8 mouse cellular contexts compared by ENCODE assay signal in genomic region chr4:41731052-41731765, GRCm38 (mm10). TPM values are rescaled to one million over a fixed set of nuclear protein-coding genes. Genes with fewer than 3 reads are reported as not detected.
DNase-seq lines count a peak whose midpoint lies in the region; ATAC-seq and TF ChIP-seq lines count a peak whose summit lies in the region.

Gene Arid3c (minus strand): TSS chr4:41731142.

- TF ChIP-seq CTCF in gastrocnemius, adult 2 months (IDR thresholded peaks at IDR 0.05), result no peak
- TF ChIP-seq CTCF in CH12.LX (conservative IDR thresholded peaks at IDR 0.05 in 1 of 2, IDR thresholded peaks at IDR 0.05 in 1 of 2; ENCODE audit: low read depth in 2 of 2, low read length in 2 of 2), result no peak

- intact Hi-C loops in gastrocnemius, adult 2 months (cut with DNase I), result no loop called here

- dilution Hi-C loops in CH12.LX (cut with MboI; ENCODE audit: extremely low pct_ligation_motif_present, extremely low pct_unique_long_range_greater_than_20kb, low sequenced_read_pairs), result no loop called here

- H3K79me2 ChIP-seq in CH12.LX (replicated peaks; ENCODE audit: control insufficient read depth, extremely low read depth, insufficient read depth, poor library complexity, severe bottlenecking), result no peaks in the 10 kb centered on the region

- H3K9ac ChIP-seq in CH12.LX (ENCODE audit: insufficient read depth, low read depth), result no peak within 1 kb of the TSS

- no peaks in the 10 kb centered on the region for H3K36me3 ChIP-seq in CH12.LX (replicated peaks in 1 of 2; ENCODE audit: control insufficient read depth in 1 of 2, insufficient read depth in 1 of 2, low read length in 1 of 2)

- H3K27ac ChIP-seq in gastrocnemius, adult 2 months, result no peak within 1 kb of the TSS
- no peak within 1 kb of the TSS for H3K27ac ChIP-seq in CH12.LX (ENCODE audit: insufficient read depth, low read depth)

- no peak for TF ChIP-seq EP300 in CH12.LX (IDR thresholded peaks at IDR 0.05; ENCODE audit: low read length)

- peak within 1 kb of the TSS; percentile 64 for H3K4me3 ChIP-seq in gastrocnemius, adult 2 months
- peak within 1 kb of the TSS in 1 of 3 experiments; percentile 32 for H3K4me3 ChIP-seq in CH12.LX (replicated peaks in 1 of 3; ENCODE audit: low read depth in 2 of 3, low read length in 2 of 3, poor library complexity in 1 of 3)

- H3K4me2 ChIP-seq in CH12.LX (ENCODE audit: insufficient read depth, low read depth, poor library complexity, severe bottlenecking), result peak within 1 kb of the TSS; percentile 99

- DNase-seq in gastrocnemius, adult 2 months, result no peak
- no peak for DNase-seq in gastrocnemius, postnatal 4 days (ENCODE audit: low spot score in 2 of 2)
- no peak for DNase-seq in CH12.LX (ENCODE audit: extremely low read depth)
- peak; percentile 77 for DNase-seq in thymus, postnatal 14 days
- DNase-seq in layer of hippocampus, adult 11-12 months (ENCODE audit: low spot score), result no peak
- DNase-seq in frontal cortex, postnatal 14 days (ENCODE audit: low spot score in 2 of 2), result no peak

- no peak for TF ChIP-seq RAD21 in CH12.LX (IDR thresholded peaks at IDR 0.05; ENCODE audit: low read depth, low read length)

- peak; percentile 83 for ATAC-seq in granulocyte monocyte progenitor cell, adult 5-6 weeks (replicated peaks; ENCODE audit: poor library complexity, severe bottlenecking)
- ATAC-seq in megakaryocyte progenitor cell, adult 5-6 weeks (replicated peaks; ENCODE audit: poor library complexity), result peak; percentile 64

- H3K4me1 ChIP-seq in CH12.LX (ENCODE audit: control insufficient read depth in 1 of 2, insufficient read depth in 2 of 2), result peaks cover 4 to 7% of the 10 kb centered on the region in 2 experiments

- peaks cover 79% of the 10 kb centered on the region for H3K27me3 ChIP-seq in CH12.LX (replicated peaks)

- TF ChIP-seq POLR2A in CH12.LX (IDR thresholded peaks at IDR 0.05; ENCODE audit: low read depth, low read length), result no peak

- in situ Hi-C loops in CH12.LX (cut with MboI; ENCODE audit: low pct_ligation_motif_present, low pct_unique_long_range_greater_than_20kb, low sequenced_read_pairs), result no loop called here

- peaks cover 3% of the 10 kb centered on the region for H3K9me3 ChIP-seq in CH12.LX (replicated peaks; ENCODE audit: low read length)

TF ChIP-seq in CH12.LX, 34 proteins besides CTCF, POLR2A, EP300 and RAD21:
- no peak for TF ChIP-seq KAT2A (IDR thresholded peaks at IDR 0.05; ENCODE audit: insufficient replicate concordance, low read length)
- TF ChIP-seq SMC3 (IDR thresholded peaks at IDR 0.05; ENCODE audit: low read depth, low read length), result no peak
- 0 out of 2 replicates have a peak, but pooled peaks have one; percentile 32 for TF ChIP-seq MXI1 (IDR thresholded peaks at IDR 0.05; ENCODE audit: low read depth, low read length)
- TF ChIP-seq USF2 (conservative IDR thresholded peaks at IDR 0.05; ENCODE audit: low read depth, low read length), result no peak
- peak; percentile 31; the same call in 1 of the 2 replicates for TF ChIP-seq MAX (IDR thresholded peaks at IDR 0.05; ENCODE audit: low read length)
- 0 out of 2 replicates have a peak, but pooled peaks have one; percentile 26 for TF ChIP-seq MYC (IDR thresholded peaks at IDR 0.05; ENCODE audit: low read depth, low read length)
TF ChIP-seq in CH12.LX: peak in this region for 3.

RNA-seq across cellular contexts. Expression of gene Arid3c, which starts in this region (rescaled TPM):
- not detected for total RNA-seq in gastrocnemius, adult 2 months (2021)
- not detected for total RNA-seq in gastrocnemius, postnatal 4 days (2021)
- not detected in 2 replicates for total RNA-seq in CH12.LX (2012; rRNA removed)
- not detected in 2 replicates for total RNA-seq in CH12.LX (2014; rRNA removed)
- polyA plus RNA-seq in CH12.LX (2012; ENCODE audit: insufficient read length, low read depth), result not detected in 2 replicates
- not detected in 2 replicates for total RNA-seq in granulocyte monocyte progenitor cell, adult 5-6 weeks (2014; fragmentation: Nextera tagmentation)
- total RNA-seq in granulocyte monocyte progenitor cell, adult 5-6 weeks (2017), result not detected in 2 replicates
- not detected in 2 replicates for total RNA-seq in megakaryocyte progenitor cell, adult 5-6 weeks (2015)
- not detected in 2 replicates for total RNA-seq in megakaryocyte progenitor cell, adult 5-6 weeks (2017)

Comparison
In these comparisons a context has a peak if more than half of its experiments do, and no peak if none do; other contexts are left out.
1. Peak in ATAC-seq in granulocyte monocyte progenitor cell, adult 5-6 weeks; RNA of the gene not detected or under 1 TPM.
2. Peak in ATAC-seq in megakaryocyte progenitor cell, adult 5-6 weeks; RNA of the gene not detected or under 1 TPM.